Mouse (Mus musculus) leukemia stem cell, adult 10-12 weeks (primary cell): ENCODE results near the gene Gabarapl2. TPM values are rescaled to one million over a fixed set of nuclear protein-coding genes. Genes with fewer than 3 reads are reported as not detected.

Experiments used
- polyA plus RNA-seq: library from polyadenylated mRNA; stranded (reverse); fragments of >175 nt; gene quantifications from 2 replicates; pipeline ENCODE4 v1.2.3, GENCODE M21; 2012; ENCODE audit warnings: low replicate concordance

Gene Gabarapl2
- polyA plus RNA-seq, result 0.55 and 1.4 TPM in 2 replicates

DNA sequence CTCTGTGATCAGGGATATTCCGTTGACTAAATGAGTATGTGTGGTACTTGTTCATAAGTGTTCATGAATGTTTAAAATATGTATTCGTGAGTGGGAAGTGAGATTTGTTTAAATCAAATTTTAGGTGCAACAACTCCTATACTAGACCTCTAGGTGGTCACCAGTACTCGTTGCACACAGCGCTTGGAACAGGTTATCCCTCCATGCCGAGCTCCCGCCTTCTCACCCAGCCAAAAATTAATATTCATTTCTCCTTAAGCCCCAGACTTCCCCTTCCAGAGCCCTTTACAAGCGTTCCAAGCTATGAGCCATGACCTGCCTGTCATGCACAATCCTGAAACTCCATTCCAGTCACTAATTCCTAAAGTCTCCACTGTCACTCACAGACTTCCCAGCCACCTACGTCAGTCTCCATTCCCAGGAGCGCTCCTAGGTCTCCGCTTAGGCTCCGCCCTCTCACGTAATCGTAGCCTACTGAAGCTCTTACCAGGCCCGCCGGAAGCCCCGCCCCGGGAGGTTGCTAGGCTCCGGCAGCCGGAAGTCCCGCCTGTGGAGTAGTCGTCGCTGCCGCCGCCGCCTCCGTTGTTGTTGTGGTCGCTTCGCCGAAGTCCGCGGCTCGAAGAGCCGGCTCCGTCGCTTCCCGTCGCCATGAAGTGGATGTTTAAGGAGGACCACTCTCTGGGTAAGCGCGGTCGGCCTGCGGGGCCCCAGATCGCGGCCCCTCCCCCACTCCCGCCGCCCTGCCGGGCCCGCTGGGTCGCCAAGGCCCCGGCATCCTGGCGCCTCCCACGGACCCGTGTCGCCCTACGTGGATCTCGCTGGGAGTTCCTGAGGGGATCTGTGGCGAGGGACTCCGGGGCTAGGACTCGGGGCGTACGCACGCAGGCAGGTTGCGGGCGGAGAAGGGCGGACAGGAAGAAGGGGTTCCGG, at the start of gene Gabarapl2:
Gabarapl2 (plus strand) TSS at position 533 of the 930 bp plus-strand sequence.

DNA sequence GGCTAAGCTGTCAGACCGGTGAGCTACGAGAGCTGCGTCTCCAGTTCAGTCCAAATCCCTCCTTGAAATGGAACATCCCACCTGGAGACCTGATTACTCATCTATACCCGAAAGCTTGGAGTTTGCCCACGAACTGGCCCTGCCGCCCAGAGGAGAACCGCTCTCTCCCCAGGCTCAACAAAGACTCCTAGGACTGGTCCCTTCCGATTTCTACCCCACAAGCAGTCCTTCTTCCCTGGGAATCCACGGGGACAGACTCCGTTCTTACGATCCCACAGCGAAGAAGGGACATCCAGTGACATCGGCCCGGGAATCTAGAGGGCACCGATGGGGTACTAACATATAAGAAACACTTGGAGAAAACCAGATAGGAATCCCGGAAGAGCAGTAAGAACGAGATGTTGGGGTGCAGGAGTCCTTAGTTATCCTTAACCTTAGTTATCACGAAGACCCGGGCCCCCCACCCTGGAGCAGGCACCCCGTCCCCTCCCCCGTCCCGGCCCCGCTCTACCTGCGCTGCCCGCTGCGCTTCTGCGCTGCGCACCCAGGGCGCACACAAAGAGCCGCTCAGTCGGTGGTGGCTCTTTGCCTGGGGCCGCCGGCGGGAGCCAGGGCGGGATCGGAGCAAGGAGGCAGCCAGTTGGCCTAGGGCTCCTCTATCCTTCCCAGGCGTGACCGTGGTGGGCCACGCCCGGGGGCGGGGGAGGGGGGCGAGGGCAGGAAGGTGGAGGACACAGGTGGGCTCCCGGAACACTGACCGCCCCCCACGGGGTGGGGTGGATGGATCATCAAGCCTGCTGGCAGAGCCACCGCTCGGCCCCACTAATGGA, 30.7 kb upstream of the Gabarapl2 start, which contains the start of gene Chst5:
Chst5 (minus strand) TSS at position 827 of the 830 bp plus-strand sequence.

DNA sequence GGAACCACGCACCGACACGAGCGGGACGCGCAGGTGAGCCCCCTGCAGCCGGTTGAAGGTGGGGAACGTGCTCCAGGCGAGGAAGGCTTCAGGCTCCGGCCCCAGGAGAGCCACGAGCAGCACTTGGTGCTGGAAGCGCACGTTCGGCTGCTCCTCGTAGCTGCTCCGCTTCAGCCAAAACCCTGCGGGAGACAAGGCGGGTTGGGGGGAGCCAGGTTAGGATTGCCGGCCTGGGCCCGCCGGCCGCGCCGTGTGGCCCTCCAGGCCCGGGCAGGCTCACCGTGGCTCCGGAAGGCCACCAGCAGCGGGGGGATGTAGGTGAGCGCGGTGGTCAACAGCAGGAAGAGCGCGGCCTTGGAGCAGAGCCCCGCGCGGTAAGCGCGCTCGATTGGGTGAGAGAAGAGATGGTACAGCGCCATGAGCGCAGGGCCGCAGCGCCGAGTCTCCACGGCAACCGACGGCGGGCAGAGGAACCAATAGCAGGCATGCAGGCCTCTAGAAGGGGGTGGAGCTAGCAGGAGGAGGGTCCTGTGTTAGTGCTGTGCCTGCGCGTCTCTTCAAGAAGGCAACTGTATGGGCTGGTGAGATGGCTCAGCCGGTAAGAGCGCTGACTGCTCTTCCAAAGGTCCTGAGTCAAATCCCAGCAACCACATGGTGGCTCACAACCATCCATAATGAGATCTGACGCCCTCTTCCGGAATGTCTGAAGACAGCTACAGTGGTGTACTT, 7.0 kb upstream of the Gabarapl2 start, which contains the start of gene Tmem231:
Tmem231 (minus strand) TSS at position 534 of the 729 bp plus-strand sequence.

GRCm38 (mm10) chr8:111992013-111992702, 51.7 kb downstream of the Gabarapl2 start, which contains the start of gene Adat1:
Gene Adat1 (minus strand): TSS chr8:111992302.

Other genes with a start within 250 kb of the Gabarapl2 start
- gene Ctrb1, start 249.7 kb upstream of the Gabarapl2 start, polyA plus RNA-seq, result not detected in 2 replicates
- gene Bcar1, start 196.9 kb upstream of the Gabarapl2 start, polyA plus RNA-seq, result 2.8 and 4.4 TPM in 2 replicates
- gene Cfdp1, start 86.4 kb upstream of the Gabarapl2 start, polyA plus RNA-seq, result 2.6 and 7.8 TPM in 2 replicates
- 0.63 and 1.0 TPM in 2 replicates for gene Tmem170, start 64.0 kb upstream of the Gabarapl2 start, polyA plus RNA-seq
- not detected in 2 replicates for gene Chst5, start 30.3 kb upstream of the Gabarapl2 start, polyA plus RNA-seq
- 5.2 and 9.8 TPM in 2 replicates for gene Tmem231, start 6.8 kb upstream of the Gabarapl2 start, polyA plus RNA-seq
- 0.17 and 2.9 TPM in 2 replicates for gene Adat1, start 51.6 kb downstream of the Gabarapl2 start, polyA plus RNA-seq
- gene Kars, start 70.6 kb downstream of the Gabarapl2 start, polyA plus RNA-seq, result 18.1 and 57.3 TPM in 2 replicates
- 5.9 and 9.3 TPM in 2 replicates for gene Terf2ip, start 70.7 kb downstream of the Gabarapl2 start, polyA plus RNA-seq
- gene Gm6793, start 74.3 kb downstream of the Gabarapl2 start, polyA plus RNA-seq, result 0.14 TPM in 1 of 2 replicates, not detected in the other